8 mouse cellular contexts compared by ENCODE assay signal in genomic region chr10:89442640-89443039, GRCm38 (mm10). TPM values are rescaled to one million over a fixed set of nuclear protein-coding genes. Genes with fewer than 3 reads are reported as not detected.
DNase-seq lines count a peak whose midpoint lies in the region; ATAC-seq and TF ChIP-seq lines count a peak whose summit lies in the region.

No protein-coding gene starts in this region.

- H3K36me3 ChIP-seq in kidney, embryonic 14.5 days (ENCODE audit: control insufficient read depth, insufficient read depth, low read length): no peaks in the 10 kb centered on the region
- H3K36me3 ChIP-seq in hindbrain, embryonic 16.5 days (ENCODE audit: control insufficient read depth, insufficient read depth, low read length): no peaks in the 10 kb centered on the region
- no peaks in the 10 kb centered on the region for H3K36me3 ChIP-seq in midbrain, postnatal 0 days (ENCODE audit: insufficient read depth, low read length)

- no peaks in the 10 kb centered on the region for H3K27me3 ChIP-seq in kidney, embryonic 14.5 days (ENCODE audit: control insufficient read depth, insufficient read depth, low read length)
- H3K27me3 ChIP-seq in hindbrain, embryonic 16.5 days (replicated peaks; ENCODE audit: control insufficient read depth, insufficient read depth, low read length): peaks cover 4% of the 10 kb centered on the region; the same call in 1 of the 2 replicates
- peaks cover 9% of the 10 kb centered on the region; the same call in 1 of the 2 replicates for H3K27me3 ChIP-seq in midbrain, postnatal 0 days (ENCODE audit: insufficient read depth, low read length)

- no peak for TF ChIP-seq CTCF in midbrain, postnatal 0 days (IDR thresholded peaks at IDR 0.05)

- H3K4me1 ChIP-seq in kidney, embryonic 14.5 days (ENCODE audit: control insufficient read depth, insufficient read depth, low read length): no peaks in the 10 kb centered on the region
- H3K4me1 ChIP-seq in hindbrain, embryonic 16.5 days (ENCODE audit: control insufficient read depth, insufficient read depth, low read depth, low read length): peaks cover 6% of the 10 kb centered on the region
- H3K4me1 ChIP-seq in midbrain, postnatal 0 days (ENCODE audit: insufficient read depth, low read length): no peaks in the 10 kb centered on the region

- no peaks in the 10 kb centered on the region for H3K9me3 ChIP-seq in kidney, embryonic 14.5 days (ENCODE audit: control insufficient read depth, low read length)
- H3K9me3 ChIP-seq in hindbrain, embryonic 16.5 days (ENCODE audit: control insufficient read depth, low read length): no peaks in the 10 kb centered on the region
- H3K9me3 ChIP-seq in midbrain, postnatal 0 days (ENCODE audit: low read length): no peaks in the 10 kb centered on the region

- no peak for DNase-seq in kidney, postnatal 25 days
- DNase-seq in c-Kit-negative CD71-positive TER-119-positive erythroid progenitor cells, embryonic 14.5 days (ENCODE audit: low read depth, low spot score): peak; percentile 31
- no peak for DNase-seq in midbrain, postnatal 0 days (ENCODE audit: low spot score)
- DNase-seq in frontal cortex, adult 2 months (ENCODE audit: extremely low spot score in 1 of 2, low spot score in 1 of 2): no peak
- no peak for DNase-seq in ovary, adult 18-20 months (ENCODE audit: low spot score)
- no peak for DNase-seq in lung, postnatal 10 days

- peak overlapping the region; percentile 85 for H3K4me2 ChIP-seq in kidney, embryonic 14.5 days (replicated peaks; ENCODE audit: low read depth, low read length)
- peak overlapping the region; percentile 99 for H3K4me2 ChIP-seq in hindbrain, embryonic 16.5 days (ENCODE audit: low read length)
- peak overlapping the region; percentile 93 for H3K4me2 ChIP-seq in midbrain, postnatal 0 days (ENCODE audit: low read depth, low read length, poor library complexity, severe bottlenecking)

- H3K27ac ChIP-seq in kidney, embryonic 14.5 days (ENCODE audit: low read depth, low read length): no peak overlapping the region
- no peak overlapping the region for H3K27ac ChIP-seq in hindbrain, embryonic 16.5 days (ENCODE audit: low read depth, low read length)
- no peak overlapping the region for H3K27ac ChIP-seq in midbrain, postnatal 0 days (ENCODE audit: low read depth, low read length)

- peak overlapping the region; percentile 70 for H3K9ac ChIP-seq in kidney, embryonic 14.5 days (ENCODE audit: low read depth, low read length)
- H3K9ac ChIP-seq in hindbrain, embryonic 16.5 days (ENCODE audit: low read depth, low read length): peak overlapping the region; percentile 69
- no peak overlapping the region for H3K9ac ChIP-seq in midbrain, postnatal 0 days (replicated peaks; ENCODE audit: low read length, poor library complexity, severe bottlenecking)

- no peak for ATAC-seq in kidney, embryonic 14.5 days (ENCODE audit: low FRiP score, low TSS enrichment)
- no peak for ATAC-seq in hindbrain, embryonic 16.5 days
- no peak for ATAC-seq in midbrain, postnatal 0 days (ENCODE audit: low FRiP score)

- WGBS in kidney, embryonic 14.5 days: 17% methylated on average over 4 of the region's 4 CpGs
- WGBS in hindbrain, embryonic 16.5 days: 26% methylated on average over 4 of the region's 4 CpGs
- WGBS in midbrain, postnatal 0 days: 18% methylated on average over 4 of the region's 4 CpGs

- peak overlapping the region; percentile 80 for H3K4me3 ChIP-seq in kidney, embryonic 14.5 days (ENCODE audit: low read length)
- peak overlapping the region; percentile 80 for H3K4me3 ChIP-seq in hindbrain, embryonic 16.5 days (ENCODE audit: low read length)
- peak overlapping the region; percentile 57 for H3K4me3 ChIP-seq in midbrain, postnatal 0 days (ENCODE audit: low read depth, low read length)

RNA-seq across cellular contexts. Expression of gene Gas2l3, which starts 1.1 kb away (rescaled TPM):
- polyA plus RNA-seq in kidney, embryonic 14.5 days (2014; fragmentation: Nextera tagmentation; extraction: Ambion mirVana): 11.9 and 22.3 TPM in 2 replicates
- polyA plus RNA-seq in hindbrain, embryonic 16.5 days (2015; fragmentation: Nextera tagmentation; extraction: Ambion mirVana): 5.4 and 6.2 TPM in 2 replicates
- 3.7 and 7.0 TPM in 2 replicates for total RNA-seq in midbrain, postnatal 0 days (2014; rRNA removed)
- polyA plus RNA-seq in midbrain, postnatal 0 days (2015; fragmentation: Nextera tagmentation; extraction: Ambion mirVana): 1.6 and 1.7 TPM in 2 replicates
- polyA plus RNA-seq in frontal cortex, adult 2 months (2012; rRNA removed): 1.4 and 1.7 TPM in 2 replicates
